Mouse (Mus musculus) regulatory T cell (primary cell): ENCODE data around the gene Gm38431.

Experiments used
- in situ Hi-C: fragments of 300-600 bp; cut with MboI, MseI; formaldehyde crosslinking; loops from one replicate; pipeline ENCODE4 v1.15.1; 2025; ENCODE audit warnings: high pct_unique_total_duplicates

The Gm38431 gene

GRCm38 (mm10) chr9:21021363-21021762 lies 70.4 kb downstream of the Gm38431 start:
- in situ Hi-C loops = loop anchor here (25.0 kb wide), 1 partner anchor 109 kb away; no protein-coding TSS in a partner anchor

- in situ Hi-C loops = loop anchor here (25.0 kb wide), 1 partner anchor 106 kb away; no protein-coding TSS in a partner anchor
Observed at GRCm38 (mm10) chr9:21018600-21018999, 73.2 kb downstream of the Gm38431 start.
